In the genomic region with DNA sequence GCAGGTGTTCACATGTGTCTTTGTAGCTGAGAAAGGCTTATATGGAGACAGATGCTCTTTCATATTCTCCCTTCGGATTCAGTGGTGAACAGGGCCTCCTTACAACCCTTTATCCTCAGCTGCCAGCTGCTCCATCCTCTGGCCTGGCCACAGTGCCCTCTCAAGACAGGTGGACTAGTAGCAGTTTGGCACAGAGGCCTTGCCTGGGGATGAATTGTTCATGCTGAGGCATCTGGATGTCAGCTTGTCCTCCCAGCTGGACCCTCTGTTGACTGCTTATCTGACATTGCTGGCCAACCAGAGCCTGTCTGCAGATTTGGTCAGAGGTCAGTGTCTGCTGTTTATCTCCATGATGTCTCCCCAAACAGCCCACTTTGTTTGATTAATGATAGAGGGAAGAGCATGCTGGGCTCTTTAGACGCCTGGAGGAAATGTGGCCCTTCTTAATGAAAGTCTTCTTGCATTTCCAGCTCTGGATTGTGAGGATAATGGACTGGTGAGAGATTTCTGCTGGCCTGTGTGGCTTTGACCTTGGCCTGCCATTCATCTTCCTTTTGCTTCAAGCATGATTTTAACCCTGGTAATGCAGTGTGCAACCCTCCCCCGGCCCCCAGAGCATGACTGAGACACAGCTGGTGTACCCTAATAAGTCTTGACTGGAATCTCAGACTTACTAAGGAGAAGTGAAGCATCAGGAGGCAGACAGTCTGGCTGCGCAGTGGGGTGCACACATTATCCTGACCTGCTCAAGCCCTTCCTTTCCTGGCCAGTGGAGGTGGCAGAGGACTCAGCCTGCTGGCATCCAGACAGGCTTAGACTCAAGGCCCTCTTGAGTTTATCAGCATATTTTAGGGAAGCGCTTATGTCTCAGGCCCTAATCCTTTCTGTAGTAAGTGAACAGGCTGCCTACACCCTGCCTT, we compare ENCODE assay signal across 16 mouse cellular contexts.
DNase-seq lines count a peak whose midpoint lies in the region; ATAC-seq and TF ChIP-seq lines count a peak whose summit lies in the region.
"Had no signal": no experiment of that assay in that cellular context is flagged by ENCODE, and none has a peak within 500 bp of the region (broad histone marks: within the 10 kb centered on the region; RNA-seq: fewer than 3 reads in every experiment).

No protein-coding gene starts in this region.

- WGBS in hindbrain, postnatal 0 days = 61% methylated on average over 5 of the region's 5 CpGs
- 64% methylated on average over 5 of the region's 5 CpGs for WGBS in limb, embryonic 10.5 days
- 38% methylated on average over 5 of the region's 5 CpGs for WGBS in intestine, embryonic 16.5 days

- H3K27me3 ChIP-seq in hindbrain, postnatal 0 days (ENCODE audit: insufficient read depth, low read length) = no peaks in the 10 kb centered on the region
- no peaks in the 10 kb centered on the region for H3K27me3 ChIP-seq in limb, embryonic 10.5 days (ENCODE audit: low read depth, poor library complexity, severe bottlenecking)
- no peaks in the 10 kb centered on the region for H3K27me3 ChIP-seq in intestine, embryonic 16.5 days (replicated peaks; ENCODE audit: control insufficient read depth, insufficient read depth, low read length)

- H3K27ac ChIP-seq in hindbrain, postnatal 0 days = no peak overlapping the region
- H3K27ac ChIP-seq in limb, embryonic 10.5 days = no peak overlapping the region
- H3K27ac ChIP-seq in intestine, embryonic 16.5 days (ENCODE audit: low read length) = no peak overlapping the region
- H3K27ac ChIP-seq: layer of hippocampus, adult 2 months had no signal

- no peak overlapping the region for H3K9ac ChIP-seq in hindbrain, postnatal 0 days (replicated peaks; ENCODE audit: low read length)
- no peak overlapping the region for H3K9ac ChIP-seq in intestine, embryonic 16.5 days (ENCODE audit: low read depth, low read length)

- no peak overlapping the region for H3K4me3 ChIP-seq in hindbrain, postnatal 0 days (ENCODE audit: low read length)
- H3K4me3 ChIP-seq in limb, embryonic 10.5 days = no peak overlapping the region
- no peak overlapping the region for H3K4me3 ChIP-seq in intestine, embryonic 16.5 days (ENCODE audit: low read length)
- H3K4me3 ChIP-seq: layer of hippocampus, adult 2 months had no signal

- peak; percentile 70 for ATAC-seq in hindbrain, postnatal 0 days
- no peak for ATAC-seq in intestine, embryonic 16.5 days
- ATAC-seq: activated CD4-positive, CD25-positive, alpha-beta regulatory T cell, adult 4 months had no signal

- DNase-seq in cerebellum, adult 9-10 months = peak; percentile 17
- DNase-seq in cerebellum, postnatal 4 days (ENCODE audit: low spot score in 2 of 2) = no peak
- DNase-seq in kidney, postnatal 10 days = peak; percentile 25
- DNase-seq in kidney, adult 9 months = no peak
- peak; percentile 1 for DNase-seq in adrenal gland, postnatal 25 days
- peak; percentile 16 for DNase-seq in hindbrain, postnatal 0 days (ENCODE audit: low spot score)
- DNase-seq in limb, embryonic 10.5 days (ENCODE audit: low spot score) = no peak
- DNase-seq: B cell, adult 2 months; heart, adult 18-20 months; heart, postnatal 4 days; lung, adult 18-20 months; right cerebral cortex, postnatal 14 days; thymus, postnatal 14 days had no signal

- H3K36me3 ChIP-seq in hindbrain, postnatal 0 days (ENCODE audit: insufficient read depth, low read length) = no peaks in the 10 kb centered on the region
- no peaks in the 10 kb centered on the region for H3K36me3 ChIP-seq in limb, embryonic 10.5 days
- no peaks in the 10 kb centered on the region for H3K36me3 ChIP-seq in intestine, embryonic 16.5 days (ENCODE audit: control insufficient read depth, insufficient read depth, low read length)

- peak; percentile 21; the same call in 1 of the 2 replicates for TF ChIP-seq CTCF in hindbrain, postnatal 0 days (IDR thresholded peaks at IDR 0.05; ENCODE audit: low read depth)

- H3K4me1 ChIP-seq in hindbrain, postnatal 0 days (ENCODE audit: insufficient read depth, low read length) = no peaks in the 10 kb centered on the region
- no peaks in the 10 kb centered on the region for H3K4me1 ChIP-seq in limb, embryonic 10.5 days
- H3K4me1 ChIP-seq in intestine, embryonic 16.5 days (ENCODE audit: control insufficient read depth, insufficient read depth, low read length) = no peaks in the 10 kb centered on the region

- H3K9me3 ChIP-seq in hindbrain, postnatal 0 days (ENCODE audit: low read length) = no peaks in the 10 kb centered on the region
- no peaks in the 10 kb centered on the region for H3K9me3 ChIP-seq in limb, embryonic 10.5 days (replicated peaks)
- no peaks in the 10 kb centered on the region for H3K9me3 ChIP-seq in intestine, embryonic 16.5 days (ENCODE audit: control insufficient read depth, low read length)

- H3K4me2 ChIP-seq in hindbrain, postnatal 0 days (ENCODE audit: low read depth, low read length) = no peak overlapping the region
- H3K4me2 ChIP-seq in intestine, embryonic 16.5 days (ENCODE audit: low read depth, low read length) = no peak overlapping the region

Comparison
In these comparisons a context has a peak if more than half of its experiments do, and no peak if none do; other contexts are left out.
1. DNase-seq: peak in cerebellum, adult 9-10 months (single experiment), kidney, postnatal 10 days (single experiment), adrenal gland, postnatal 25 days (single experiment) and hindbrain, postnatal 0 days (single experiment); none in cerebellum, postnatal 4 days (0 of 2), kidney, adult 9 months (single experiment) and limb, embryonic 10.5 days (single experiment).